Mouse (Mus musculus): ENCODE measurements around the gene Mapk1.
"Not testable (repeated sequence)": the region's sequence is repeated elsewhere in the genome, so short reads cannot be mapped to it uniquely, and the experiment has no call there.

The Mapk1 gene

DNA sequence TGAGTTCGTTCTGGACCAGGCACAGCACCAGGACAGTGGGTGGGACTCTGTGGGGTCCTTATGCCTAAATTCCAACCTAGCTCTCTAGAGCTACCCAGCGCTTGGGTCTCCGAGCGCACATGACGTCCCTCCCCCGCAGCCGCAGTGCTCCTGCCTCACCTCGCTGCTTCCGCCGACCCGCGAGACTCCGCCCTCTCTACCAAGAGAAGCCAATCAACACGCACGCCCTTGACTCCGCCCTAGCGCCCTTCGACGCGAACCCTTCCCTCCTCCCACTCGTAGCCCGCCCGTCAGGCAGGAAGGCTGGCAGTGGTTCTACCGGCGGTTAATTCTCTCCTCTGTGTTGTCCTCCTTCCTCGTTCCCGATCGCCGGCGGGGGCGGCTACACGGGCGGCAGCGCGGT, at the start of gene Mapk1:
Mapk1 (plus strand) TSS at position 252 of the 403 bp plus-strand sequence.
- peak; percentile 99 for DNase-seq (ENCODE audit: low read depth)

DNA sequence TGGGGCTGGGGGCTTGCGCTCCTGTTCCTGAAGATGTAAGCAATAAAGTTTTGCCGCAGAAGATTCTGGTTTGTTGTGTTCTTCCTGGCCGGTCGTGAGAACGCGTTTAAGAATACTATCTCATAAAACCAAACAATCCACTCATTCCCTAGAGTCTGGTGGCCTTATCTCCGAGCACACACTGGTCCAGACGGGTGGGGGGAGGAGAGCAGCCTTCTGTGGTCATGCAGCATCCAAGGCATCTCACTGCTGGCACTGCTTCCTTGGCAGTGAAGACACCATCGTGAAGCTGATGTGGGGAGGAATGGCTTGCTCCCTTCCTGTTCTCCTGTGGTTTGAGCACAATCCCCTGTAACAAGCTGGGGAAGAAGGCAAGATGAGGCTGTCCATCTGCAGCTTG, 43.6 kb upstream of the Mapk1 start:
- no peak for DNase-seq (ENCODE audit: low read depth)

DNA sequence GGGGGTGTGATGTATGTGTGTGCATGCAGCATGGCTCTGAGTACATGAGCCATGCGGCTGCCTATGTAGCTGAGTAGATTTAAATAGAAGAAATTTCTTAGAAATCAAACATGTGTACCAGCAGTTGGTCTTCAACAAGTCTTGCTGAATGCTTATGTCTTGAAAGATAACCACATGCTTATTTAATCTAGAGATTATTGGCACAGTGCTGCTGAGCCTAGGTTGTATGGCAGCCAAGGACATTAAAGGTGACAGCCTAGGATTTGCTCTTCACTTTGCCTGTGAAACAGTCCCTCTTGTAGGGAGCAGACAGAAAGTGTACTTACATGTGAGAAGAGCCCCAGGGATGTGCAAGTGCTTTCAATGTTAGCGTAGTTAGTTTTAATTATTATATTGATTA, 42.1 kb upstream of the Mapk1 start:
- no peak for DNase-seq (ENCODE audit: low read depth)

DNA sequence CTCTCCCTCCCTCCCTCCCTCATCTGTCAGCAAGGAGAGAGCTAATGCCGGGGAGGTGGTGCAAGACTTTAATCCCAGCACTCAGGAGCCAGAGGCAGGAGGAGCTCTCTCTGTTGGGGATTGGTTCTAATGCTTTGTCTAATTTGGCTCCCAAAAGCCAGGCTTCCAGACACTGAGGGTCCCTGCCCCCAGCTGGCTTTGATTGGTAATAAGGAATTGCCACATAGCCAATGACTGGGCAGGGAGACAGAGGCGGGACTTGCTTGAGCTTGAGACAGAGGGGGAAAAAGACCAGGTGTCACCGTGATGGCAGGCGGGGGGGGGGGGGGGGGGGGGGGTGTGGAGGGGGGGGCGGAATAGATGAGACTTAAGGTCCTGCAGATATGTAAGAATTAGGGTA, 24.6 kb upstream of the Mapk1 start:
- DNase-seq (ENCODE audit: low read depth) = no peak

DNA sequence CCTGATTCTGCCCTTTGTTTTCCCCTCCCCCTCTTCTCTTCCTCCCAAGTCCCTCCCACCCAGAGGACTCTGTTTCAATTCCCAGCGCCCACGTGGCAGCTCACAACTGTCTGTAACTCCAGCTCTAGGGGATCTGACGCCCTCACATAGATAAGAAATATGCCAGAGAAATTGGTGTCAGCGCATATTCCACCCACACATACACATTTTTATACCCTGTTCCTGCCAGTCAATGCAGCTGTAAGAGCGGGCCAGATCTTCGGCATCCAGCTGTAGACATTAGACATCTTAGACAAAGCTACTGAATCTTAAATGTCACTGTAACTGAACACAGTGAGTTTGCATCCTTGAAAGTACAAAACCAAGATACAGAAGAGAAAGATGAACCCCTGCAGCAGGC, 23.3 kb upstream of the Mapk1 start:
- no peak for DNase-seq (ENCODE audit: low read depth)

DNA sequence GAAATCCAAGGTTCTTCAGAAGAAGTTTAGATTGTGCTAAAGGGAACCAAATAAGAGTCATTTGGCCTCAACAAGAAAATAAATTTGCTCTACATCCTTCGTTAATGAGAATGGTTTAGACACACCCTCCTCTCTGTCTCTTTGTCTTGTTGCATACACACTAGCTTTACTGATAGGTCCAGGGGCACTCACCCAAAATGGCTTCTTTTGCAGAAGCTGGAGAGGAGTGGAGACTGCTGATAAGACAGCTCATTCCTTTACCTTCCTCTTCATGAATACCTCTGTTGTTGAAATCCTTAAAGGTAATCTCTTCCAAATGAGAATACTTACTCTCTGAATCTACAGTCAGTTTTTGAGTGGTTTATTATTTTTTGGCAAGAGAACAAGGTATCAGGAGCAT, 18.0 kb upstream of the Mapk1 start:
- no peak for DNase-seq (ENCODE audit: low read depth)

DNA sequence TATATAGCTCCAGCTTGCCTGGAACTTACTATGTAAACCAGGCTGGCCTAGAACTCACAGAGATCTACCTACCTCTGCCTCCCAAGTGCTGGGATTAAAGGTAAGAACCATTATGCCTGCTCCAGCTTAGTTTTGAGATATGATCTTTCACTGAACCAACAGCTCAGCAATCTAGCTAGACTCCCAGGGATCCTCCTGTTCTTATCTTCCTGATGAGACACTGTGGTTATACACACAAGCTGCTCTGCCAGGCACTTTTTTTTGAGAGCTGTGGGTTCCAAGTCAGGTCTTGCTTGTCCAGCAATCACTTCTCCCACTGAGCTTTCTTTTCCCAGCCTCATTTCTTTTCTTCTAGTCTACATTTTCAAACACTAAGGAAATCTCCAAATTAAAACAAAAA, 16.9 kb upstream of the Mapk1 start:
- DNase-seq (ENCODE audit: low read depth) = no peak

DNA sequence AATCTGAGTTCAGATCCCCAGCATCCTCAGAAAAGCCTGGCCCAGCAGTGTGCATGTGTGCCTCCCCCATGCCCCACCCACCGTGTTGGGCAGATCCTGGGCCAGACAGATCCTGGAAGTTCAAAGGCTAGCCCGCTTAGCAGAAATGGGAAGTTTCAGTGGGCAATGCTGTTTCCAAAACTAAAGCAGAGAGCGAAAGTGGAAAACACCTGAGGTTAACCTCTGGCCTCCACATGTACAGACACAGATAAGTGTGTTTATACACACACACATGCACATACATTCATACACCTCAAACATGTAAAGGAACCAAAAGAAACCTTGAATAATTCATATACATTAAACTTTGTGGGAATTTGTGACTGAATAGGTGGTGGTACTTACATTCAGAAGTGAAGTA, 5.1 kb upstream of the Mapk1 start:
- DNase-seq (ENCODE audit: low read depth) = peak; percentile 5

DNA sequence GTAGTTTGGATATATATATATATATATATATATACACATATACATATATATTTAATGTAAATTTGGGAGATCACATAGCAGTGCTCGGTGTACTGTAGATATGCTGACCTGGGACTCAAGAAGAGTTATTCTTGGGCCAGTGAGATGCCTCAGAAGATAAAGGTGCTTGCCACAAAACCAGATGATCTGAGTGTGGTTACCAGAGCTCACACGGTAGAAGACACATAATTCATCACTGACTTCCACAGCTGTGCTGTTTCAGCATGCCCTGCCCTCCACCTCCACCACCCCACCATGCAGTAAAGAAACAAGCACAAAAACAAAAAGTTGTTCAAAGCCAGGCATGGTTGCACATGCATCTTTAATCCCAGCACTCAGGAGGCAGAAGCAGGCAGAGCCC, 4.4 kb upstream of the Mapk1 start:
- peak; percentile 18 for DNase-seq (ENCODE audit: low read depth)

DNA sequence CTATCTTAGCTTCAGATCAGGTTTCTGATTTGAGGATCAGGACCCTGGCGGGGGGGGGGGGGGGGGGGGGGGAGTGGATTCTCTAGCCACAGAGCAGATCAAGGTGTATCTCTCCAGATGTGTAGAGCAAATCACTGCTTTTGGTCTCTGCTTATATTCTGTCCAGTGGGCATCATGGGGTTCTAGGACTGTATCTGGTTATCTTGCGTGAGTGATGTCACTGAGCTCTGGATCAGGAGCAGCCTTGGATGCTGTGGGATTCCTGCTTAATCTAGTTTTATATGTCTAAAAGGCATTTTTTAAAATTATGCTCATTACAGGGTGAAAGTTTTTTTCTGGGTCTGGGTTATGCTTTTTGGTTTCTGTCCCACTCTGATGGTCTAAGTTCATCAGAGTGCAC, 546 bp upstream of the Mapk1 start:
- no peak for DNase-seq (ENCODE audit: low read depth)

DNA sequence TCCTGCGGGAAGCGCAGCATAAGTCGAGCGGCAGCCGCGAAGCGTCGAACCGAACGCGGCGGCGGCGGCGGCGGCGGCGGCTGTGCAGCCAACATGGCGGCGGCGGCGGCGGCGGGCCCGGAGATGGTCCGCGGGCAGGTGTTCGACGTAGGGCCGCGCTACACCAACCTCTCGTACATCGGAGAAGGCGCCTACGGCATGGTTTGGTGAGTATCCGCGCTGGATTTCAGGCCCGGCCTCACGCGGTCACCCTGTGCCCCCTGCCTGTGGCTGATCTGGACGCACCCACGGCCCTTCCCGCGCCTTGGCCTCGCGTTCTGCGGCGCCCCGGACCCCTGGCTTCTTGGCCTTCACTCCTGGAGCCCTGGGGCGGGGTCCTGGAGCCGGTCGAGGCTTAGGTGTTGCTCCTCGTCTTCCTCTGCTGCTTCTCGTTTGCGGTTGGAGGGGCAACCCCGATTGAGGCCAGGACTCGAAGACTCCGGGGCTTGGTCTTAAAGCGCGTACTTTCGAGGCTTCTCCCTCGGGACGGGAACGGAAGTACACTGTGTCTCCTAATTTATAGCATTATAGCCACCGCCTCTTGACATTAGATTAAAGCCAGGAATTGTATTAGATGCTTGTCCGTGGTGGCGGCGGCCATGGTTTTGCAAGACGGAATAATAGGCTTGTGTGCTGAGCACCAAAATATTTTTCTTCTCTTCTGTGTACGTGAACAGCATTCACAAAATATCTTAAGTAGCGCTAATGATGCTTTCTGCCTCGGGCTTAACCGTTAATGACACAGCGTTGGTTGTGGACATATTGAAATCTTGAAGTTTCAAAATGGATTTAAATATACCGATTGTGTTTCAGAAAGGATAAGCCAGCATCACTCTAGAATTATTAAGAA, 596 bp downstream of the Mapk1 start:
- DNase-seq (ENCODE audit: low read depth) = peak; percentile 76

DNA sequence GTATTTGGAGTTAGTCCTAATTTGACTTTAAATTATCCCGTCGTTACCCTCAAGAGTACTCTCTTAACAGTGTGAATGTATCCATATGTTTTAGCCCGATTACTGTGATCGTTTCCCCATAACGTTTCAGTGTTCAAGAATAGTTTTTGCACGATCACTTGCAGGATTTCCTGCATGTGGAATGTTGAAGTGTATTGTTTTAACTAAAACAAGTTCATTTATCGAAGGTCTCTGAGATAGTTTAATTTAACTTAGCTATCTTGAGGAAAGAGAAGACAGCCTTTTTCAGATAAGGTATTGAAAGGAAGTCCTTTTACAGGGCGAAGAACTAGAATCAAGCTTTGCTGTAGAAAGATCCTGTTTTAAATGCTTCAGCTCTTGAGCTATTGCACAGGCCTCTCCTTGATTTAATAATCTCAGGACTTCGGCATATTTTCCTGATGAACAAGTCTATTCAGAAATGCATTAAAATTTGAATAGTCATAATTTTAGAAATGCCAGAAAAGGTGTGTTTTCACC, 1.3 kb downstream of the Mapk1 start:
- peak; percentile 29 for DNase-seq (ENCODE audit: low read depth)

DNA sequence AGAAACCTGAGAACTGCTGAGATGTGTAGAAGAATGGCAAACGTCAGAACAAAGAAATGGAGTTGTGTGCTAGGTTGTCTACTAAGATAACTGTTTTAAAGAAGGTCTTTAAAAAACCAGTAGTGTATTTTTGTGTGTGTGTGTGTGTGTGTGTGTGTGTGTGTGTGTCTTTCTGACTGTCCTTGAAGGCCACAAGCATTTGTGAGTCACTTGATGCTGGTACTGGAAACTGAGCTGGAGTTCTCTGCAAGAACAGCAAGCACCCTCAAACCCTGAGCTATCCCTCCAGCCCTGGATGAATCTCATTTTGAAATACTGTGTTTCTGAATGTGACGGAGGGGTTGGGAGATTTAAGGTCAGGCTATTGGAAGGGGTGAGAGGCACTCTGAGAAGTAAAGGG, 4.1 kb downstream of the Mapk1 start:
- DNase-seq (ENCODE audit: low read depth) = peak; percentile 28

DNA sequence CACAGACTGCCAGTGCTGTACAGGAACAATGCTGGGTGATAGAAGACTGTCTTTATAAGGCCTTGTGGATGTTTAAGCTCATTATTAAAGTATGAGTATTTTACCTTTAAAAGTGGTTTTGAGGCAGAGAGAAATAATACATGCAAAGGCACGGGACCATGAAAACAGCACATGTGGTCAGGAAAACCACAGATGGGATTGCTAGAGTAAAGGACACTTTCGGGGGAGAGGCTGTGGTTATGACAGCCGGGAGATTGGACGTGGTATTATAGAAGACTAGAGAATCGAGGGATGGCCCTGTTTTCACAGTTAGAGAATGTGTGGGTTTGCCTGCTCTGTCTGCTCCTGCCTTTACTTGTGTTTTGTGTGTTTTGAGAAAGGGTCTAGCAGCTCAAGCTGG, 5.7 kb downstream of the Mapk1 start:
- DNase-seq (ENCODE audit: low read depth) = peak; percentile 39

DNA sequence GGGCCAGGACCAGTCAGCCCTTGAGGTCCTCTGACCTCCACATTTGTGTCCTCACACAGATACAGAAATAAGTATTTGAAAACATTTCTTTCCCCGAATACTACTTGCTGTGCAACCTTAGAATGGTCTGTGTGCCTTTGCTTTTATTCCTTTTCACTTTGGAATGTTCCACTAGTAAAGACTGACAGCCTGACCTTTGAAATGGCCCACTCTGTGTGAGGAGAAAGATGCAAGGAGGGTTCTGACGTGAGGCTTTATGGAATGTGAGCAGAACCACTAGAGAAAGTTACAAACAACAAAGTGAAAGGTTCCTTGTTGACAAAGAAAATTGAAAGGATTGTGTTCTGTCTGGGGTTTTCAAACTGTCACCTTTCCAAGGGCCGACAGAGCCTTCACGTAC, 6.8 kb downstream of the Mapk1 start:
- DNase-seq (ENCODE audit: low read depth) = peak; percentile 6

DNA sequence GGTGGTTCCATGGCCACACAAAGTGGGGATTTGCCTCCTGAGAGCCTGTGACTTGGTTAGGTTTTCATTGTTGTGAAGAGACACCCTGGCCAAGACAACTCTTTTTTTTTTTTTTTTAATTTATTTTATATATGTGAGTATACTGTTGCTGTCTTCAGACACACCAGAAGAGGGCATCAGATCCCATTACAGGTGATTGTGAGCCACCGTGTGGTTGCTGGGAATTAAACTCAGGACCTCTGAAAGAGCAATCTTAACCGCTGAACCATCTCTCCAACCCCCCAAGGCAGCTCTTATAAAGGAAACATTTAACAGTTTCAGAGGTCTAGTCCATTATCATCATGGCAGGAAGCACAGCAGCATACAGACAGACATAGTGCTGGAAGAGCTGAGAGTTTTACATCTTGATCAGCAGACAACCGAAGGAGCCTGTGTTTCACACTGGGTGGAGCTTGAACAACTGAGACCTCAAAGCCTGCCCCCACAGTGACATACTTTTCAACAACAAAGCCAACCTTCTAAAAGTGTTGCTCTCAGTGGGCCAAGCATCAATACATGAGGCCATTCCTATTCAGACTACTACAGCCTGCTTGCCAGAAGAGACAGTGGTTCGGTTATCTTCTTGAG, 11.4 kb downstream of the Mapk1 start:
- peak; percentile 65 for DNase-seq (ENCODE audit: low read depth)

DNA sequence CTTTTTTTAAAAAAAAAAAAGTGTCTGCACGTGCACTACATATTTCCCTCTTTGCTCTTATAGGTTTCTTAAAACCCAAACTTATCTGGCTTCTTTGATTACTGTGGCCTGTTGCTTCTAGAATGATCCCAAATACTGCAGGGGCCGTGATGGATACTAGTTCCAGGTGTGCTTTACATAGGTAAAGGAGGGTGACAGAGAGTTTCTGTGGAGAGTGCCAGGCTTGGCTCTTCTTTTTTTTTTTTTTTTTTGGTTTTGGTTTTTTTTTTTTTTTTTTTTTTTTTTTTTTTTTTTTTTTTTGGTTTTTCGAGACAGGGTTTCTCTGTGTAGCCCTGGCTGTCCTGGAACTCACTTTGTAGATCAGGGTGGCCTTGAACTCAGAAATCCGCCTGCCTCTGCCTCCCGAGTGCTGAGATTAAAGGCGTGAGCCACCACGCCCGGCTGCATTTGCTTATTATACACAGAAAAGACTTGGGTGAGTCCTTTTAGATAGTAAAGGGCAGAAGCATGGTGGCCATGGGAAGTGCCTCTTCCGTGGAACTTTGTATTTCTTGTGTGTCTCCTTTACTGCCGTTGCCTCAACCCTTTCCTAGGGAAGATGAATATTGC, 13.0 kb downstream of the Mapk1 start:
- DNase-seq (ENCODE audit: low read depth) = not testable (repeated sequence)

DNA sequence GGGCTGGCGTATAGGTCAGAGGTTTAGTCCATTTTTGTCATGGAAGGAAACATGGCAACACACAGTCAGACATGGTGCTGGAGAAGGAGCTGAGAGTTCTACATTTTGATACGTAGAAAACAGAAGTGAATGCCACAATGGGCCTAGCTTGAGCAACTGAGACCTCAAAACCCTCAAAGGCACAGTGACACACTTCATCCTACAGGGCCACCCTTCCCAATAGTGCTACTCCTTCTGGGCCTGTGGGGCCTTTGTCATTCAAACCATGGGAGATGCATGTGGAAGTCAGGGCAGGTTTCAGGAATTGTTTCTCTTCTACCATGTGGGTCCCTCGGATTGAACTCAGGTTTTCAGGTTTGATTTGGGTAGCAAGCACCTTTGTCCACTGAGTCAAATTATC, 17.9 kb downstream of the Mapk1 start:
- no peak for DNase-seq (ENCODE audit: low read depth)

DNA sequence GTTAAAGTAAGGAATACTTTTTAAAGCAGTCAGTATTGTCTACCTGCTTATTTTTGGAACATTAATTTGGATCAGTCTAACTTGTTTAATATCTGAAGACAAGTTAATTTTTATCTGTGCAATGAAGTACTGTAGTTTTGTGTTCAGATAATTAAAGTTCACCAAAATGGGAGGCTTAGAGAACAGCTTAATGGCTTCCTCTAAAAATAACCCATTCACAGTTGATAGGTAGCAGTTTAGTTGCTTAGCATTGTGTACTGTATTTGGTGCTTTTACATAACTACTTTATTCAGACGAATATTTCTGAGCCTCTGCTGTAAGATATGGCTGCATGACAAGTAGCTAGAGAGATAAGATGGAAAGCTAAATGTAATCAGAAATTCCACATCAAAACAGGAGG, 23.9 kb downstream of the Mapk1 start:
- DNase-seq (ENCODE audit: low read depth) = no peak

DNA sequence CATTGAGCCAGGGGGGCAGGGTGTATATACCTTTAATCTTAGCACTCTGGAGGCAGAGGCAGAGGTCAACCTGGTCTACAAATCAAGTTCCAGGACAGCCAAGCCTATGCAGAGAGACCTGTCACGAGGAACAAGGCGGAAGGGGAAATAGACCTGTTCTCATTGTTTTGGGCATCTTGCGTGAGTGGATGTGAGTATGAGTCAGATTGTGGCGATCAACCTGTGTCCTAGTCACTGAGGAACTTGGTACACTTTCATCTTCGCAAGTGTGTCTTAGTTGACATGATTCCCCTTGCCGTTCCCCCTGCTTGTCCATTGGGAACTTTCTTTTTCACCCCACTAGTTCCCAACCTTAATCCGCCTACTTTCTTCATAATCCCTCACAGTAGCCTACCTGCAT, 26.9 kb downstream of the Mapk1 start:
- DNase-seq (ENCODE audit: low read depth) = peak; percentile 42

DNA sequence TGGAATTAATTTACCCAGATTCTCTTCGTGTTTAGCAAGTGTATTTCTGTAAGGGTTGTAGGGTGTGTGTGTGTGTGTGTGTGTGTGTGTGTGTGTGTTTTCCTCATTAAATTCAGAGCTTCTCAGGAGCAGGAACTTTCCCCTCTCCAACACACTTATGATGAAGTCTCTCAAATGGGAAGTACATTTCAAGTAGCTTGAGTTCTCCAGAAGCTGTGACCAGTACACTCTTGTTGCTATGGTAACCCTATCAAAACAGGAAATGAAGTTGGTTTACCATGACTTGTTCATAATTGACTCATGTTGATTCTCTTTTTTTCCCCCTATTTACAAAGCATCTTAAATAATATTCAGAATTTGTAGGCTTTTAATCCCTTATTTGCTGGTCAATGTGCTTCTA, 29.4 kb downstream of the Mapk1 start:
- peak; percentile 95 for DNase-seq (ENCODE audit: low read depth)

DNA sequence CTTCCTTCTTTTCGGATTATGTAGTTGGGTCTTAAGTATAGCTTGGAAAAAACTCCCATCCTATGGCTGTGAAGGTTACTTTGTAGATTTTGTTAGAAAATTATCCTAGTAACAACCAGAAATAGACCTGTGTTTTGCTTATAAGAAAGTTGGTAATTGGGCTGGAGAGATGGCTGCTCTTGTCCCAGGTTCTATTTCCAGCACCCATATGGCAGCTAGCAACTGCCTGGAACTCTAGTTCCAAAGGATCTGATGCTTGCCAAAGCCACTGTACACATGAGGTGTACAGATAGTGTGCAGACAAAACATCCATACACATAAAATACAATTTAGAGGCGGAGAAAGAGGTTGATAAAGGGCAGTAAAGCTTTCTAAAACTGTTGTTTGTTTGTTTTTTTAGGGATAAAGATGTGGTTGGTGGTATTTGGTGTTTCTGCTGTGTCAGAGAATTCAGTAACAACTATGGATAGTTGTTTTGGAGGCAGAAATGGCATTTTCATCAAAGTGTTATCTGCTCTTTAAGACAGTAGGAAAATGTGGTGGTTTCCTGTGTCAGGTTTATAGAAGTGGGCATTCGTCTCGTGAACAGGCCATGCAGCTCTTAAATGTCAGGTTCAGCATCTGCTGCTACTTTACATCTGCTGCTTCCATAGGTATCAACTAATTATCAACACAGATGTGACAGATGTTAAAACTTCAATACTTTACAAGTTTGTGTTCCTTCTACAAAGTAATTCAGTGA, 32.1 kb downstream of the Mapk1 start:
- DNase-seq (ENCODE audit: low read depth) = peak; percentile 78
